Mouse (Mus musculus): Measurements from ENCODE around the gene Tmc8.

DNA sequence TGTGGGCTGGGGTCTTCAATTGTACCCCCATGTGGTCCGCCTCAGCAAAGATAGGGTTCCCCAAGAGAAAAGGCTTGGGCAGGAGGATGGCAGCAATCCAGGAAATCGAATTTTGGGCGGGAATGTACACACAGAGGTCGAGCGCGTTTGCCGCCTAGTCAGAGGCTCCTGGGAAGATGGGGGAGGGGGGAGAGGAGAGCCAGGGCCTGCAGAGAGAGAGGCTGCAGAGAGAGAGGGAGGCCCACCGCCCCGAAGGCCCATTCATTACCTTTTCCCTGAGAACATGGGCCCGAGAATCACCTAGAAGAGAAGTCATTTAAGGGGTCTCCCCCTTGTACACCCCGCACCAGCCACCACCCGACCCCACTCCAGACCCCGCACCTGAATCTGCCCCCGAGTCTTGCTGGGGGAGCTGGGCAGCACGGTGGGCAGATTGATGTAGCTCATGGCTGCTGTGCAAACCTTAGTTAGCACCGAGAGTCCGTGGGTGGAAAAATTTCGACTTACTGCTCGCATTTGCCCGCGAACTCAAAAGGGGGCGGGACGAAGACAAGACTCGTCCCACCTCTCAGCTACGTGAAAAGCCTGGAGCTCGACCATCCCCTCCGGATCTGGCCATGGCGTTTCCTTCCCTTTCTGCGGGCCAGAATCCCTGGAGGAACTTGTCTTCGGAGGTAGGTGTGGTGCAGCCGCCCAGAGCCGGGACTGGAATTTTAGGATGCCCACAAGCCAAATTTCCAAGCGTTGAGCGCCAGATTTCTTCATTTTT is 43.6 kb downstream of the Tmc8 start, which contains the start of the genes Afmid and Tk1:
- TF ChIP-seq CTCF (conservative IDR thresholded peaks at IDR 0.05; ENCODE audit: insufficient read depth, insufficient read length, low read depth, low read length) (no peak), POLR2A (IDR thresholded peaks at IDR 0.05; ENCODE audit: low read depth, low read length) (peak; percentile 29)

All from kidney, adult 2 months (tissue).